Mouse (Mus musculus): ENCODE measurements around the gene Fam234b. TPM values are rescaled to one million over a fixed set of nuclear protein-coding genes. Genes with fewer than 3 reads are reported as not detected.

Gene Fam234b
- total RNA-seq (2017) = 15.9 and 26.0 TPM in 2 replicates

GRCm38 (mm10) chr6:135197921-135198532 is at the start of gene Fam234b, which contains the start of gene Hebp1:
Fam234b (plus strand) TSS chr6:135197977.
Hebp1 (minus strand) TSS chr6:135198022.
- peak; percentile 62 for ATAC-seq (replicated peaks; ENCODE audit: low read depth, poor library complexity, severe bottlenecking)

DNA sequence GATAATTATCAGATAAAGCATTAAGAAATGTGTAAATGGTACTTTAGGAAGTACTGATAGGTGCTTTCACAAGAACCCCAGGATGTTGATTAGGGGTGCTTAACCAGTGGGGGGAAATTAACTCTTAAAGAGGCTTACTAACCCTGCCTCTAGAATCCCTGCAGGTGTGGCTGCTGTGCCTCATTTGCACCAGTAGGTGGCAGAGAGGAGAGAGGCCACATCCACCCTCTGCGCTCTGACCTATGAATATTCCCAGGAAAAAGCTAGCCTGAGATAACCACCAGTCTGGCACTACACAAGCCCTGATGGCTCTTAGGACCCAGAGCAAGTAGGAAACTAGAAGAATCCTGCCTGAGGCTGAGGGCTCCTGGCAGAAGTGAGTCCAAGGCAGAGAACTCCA is 49.3 kb upstream of the Fam234b start:
- ATAC-seq (replicated peaks; ENCODE audit: low read depth, poor library complexity, severe bottlenecking) = peak; percentile 52; the same call in 1 of the 2 replicates

GRCm38 (mm10) chr6:135149175-135149574 is 48.6 kb upstream of the Fam234b start:
- ATAC-seq (replicated peaks; ENCODE audit: low read depth, poor library complexity, severe bottlenecking) = no peak

DNA sequence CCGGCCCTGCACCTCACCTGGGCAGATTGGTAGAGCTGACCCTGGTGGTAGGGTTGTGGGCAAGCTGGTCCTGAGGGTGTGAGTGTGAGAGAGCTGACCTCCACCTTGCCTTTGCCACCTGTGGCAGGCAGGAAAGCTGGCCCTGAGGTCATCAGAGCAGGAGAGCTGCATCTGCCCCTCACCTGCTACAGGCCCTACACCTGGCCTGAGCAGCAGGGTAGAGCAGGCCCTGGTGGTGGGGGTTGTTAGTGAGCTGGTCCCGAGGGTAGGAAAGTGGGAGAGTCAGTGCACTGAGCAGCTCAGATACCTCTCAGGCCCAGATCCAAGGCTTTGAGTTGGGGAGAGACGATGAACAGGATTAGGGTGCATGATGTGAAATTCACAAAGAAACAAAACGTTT is 48.1 kb upstream of the Fam234b start:
- ATAC-seq (replicated peaks; ENCODE audit: low read depth, poor library complexity, severe bottlenecking) = no peak

- peak; percentile 97 for ATAC-seq (replicated peaks; ENCODE audit: low read depth, poor library complexity, severe bottlenecking)
Observed at GRCm38 (mm10) chr6:135150311-135150710, 47.5 kb upstream of the Fam234b start.

DNA sequence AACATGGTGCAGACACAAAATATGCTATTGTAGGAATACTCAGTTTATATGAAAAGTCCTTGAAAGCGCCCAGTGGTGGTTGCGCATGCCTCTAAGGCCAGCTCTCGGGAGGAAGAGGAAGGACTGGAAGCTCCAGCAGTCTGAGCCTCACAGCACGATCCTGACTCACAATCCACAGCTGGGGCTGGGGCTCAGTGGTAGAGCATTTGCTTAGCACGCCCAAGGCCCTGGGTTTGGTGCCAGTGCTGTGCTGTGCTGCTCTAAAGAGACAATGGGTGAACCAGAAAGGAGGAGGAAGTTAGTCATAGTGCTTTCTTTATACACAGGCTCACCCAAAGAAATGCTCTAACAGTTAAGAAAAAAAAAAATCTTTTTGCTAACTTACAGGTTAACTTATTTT is 44.1 kb upstream of the Fam234b start:
- ATAC-seq (replicated peaks; ENCODE audit: low read depth, poor library complexity, severe bottlenecking) = no peak

DNA sequence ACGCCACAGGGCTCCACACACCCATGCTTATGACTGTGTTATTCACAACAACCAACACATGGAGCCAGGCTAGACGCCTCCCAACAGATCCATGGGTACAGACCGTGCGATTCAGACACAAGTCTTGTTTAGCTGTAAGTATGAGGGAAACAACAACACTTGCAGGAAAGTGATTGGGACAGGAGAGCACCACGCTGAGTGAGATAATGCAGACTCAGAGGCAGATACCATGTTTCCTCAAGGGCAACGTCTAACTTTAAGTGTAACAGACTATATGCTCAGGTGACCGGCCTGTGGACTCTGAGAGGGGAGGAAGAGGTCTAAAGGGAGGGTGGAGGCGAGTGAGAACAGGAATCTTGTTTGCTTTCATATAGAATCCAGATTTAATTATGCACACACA is 41.2 kb upstream of the Fam234b start:
- ATAC-seq (replicated peaks; ENCODE audit: low read depth, poor library complexity, severe bottlenecking) = peak; percentile 53

DNA sequence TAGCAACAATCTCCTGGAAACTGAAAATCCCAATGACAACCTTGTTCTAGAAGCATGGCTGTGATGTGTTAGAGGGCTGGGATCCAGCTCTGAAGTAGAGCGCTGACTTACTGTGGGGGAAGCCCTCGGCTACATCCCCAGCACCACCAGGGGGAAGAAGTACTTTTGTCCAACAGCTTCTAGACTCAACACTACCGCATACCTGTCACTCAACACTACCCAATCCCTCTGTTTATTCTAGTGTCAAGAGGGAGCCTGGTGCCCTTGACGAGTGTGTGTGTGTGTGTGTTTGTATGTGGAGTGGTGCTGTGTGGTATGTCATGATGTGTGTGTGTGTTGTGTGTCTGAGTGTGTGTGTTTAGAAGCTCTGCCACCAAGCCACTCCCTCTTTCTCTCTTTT is 40.3 kb upstream of the Fam234b start:
- ATAC-seq (replicated peaks; ENCODE audit: low read depth, poor library complexity, severe bottlenecking) = no peak

GRCm38 (mm10) chr6:135158509-135158908 is 39.3 kb upstream of the Fam234b start:
- ATAC-seq (replicated peaks; ENCODE audit: low read depth, poor library complexity, severe bottlenecking) = no peak

DNA sequence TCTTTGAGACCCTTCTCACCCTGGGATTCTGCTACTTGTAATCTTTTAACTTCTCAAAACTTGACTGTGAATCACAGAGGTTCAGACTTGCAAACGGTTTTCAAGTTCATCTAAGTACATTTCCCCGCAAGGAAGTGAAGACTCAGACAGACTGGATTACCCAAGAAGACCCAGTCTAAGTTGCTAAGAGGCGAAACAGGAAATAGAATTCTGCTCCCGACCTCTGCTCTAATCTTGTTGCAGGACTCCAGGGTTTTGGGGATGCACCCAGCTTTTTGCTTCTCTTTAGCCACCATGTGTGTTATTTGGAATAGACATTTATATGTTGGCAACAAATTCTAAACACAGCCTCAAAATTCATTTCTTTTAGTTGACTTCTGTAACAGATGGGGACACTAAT is 36.4 kb upstream of the Fam234b start:
- no peak for ATAC-seq (replicated peaks; ENCODE audit: low read depth, poor library complexity, severe bottlenecking)

- ATAC-seq (replicated peaks; ENCODE audit: low read depth, poor library complexity, severe bottlenecking) = no peak
Observed at GRCm38 (mm10) chr6:135162311-135162710, 35.5 kb upstream of the Fam234b start.

GRCm38 (mm10) chr6:135162861-135163260 is 34.9 kb upstream of the Fam234b start:
- peak; percentile 61 for ATAC-seq (replicated peaks; ENCODE audit: low read depth, poor library complexity, severe bottlenecking)

DNA sequence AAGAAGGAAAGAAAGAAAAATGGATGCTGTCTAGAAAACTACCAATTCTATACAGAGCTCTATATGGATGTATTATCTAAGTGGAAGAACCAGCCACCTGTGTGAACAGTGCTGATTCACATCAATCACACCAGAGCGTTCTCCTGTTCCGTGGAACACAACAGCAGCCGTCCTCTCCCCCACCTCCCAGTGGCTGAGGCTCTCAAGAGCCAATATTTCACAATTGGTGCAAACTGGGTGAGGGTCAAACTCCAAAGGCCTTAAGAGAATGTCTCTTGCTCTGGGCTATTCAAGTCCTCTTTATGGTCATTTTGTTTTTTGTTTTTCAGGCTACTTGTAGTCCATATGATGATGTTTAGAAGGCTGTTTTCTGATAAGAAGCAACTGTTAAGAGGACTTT is 32.6 kb upstream of the Fam234b start:
- no peak for ATAC-seq (replicated peaks; ENCODE audit: low read depth, poor library complexity, severe bottlenecking)

GRCm38 (mm10) chr6:135165706-135166105 is 32.1 kb upstream of the Fam234b start:
- no peak; the same call in 1 of the 2 replicates for ATAC-seq (replicated peaks; ENCODE audit: low read depth, poor library complexity, severe bottlenecking)

- no peak for ATAC-seq (replicated peaks; ENCODE audit: low read depth, poor library complexity, severe bottlenecking)
Observed at GRCm38 (mm10) chr6:135166262-135166661, 31.5 kb upstream of the Fam234b start.

DNA sequence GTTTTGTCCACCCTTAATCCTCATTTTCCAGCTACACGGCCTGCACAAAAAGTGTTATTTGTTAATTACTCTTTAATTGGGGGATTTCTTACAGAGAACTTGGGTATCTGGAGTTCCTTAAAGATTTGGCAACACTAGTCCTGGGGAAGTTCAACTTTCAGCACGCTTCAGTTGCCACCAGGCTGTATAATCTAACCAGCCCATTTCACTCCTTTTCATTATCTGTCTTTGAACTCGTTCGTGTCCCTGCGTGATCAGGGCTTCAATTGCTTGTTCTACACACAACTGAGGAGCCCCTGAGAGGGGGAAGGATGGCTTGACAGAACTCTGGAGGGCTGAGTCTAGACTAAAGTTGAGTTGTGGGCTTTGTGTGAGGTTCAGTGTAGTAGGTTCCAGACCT is 31.1 kb upstream of the Fam234b start:
- no peak for ATAC-seq (replicated peaks; ENCODE audit: low read depth, poor library complexity, severe bottlenecking)

DNA sequence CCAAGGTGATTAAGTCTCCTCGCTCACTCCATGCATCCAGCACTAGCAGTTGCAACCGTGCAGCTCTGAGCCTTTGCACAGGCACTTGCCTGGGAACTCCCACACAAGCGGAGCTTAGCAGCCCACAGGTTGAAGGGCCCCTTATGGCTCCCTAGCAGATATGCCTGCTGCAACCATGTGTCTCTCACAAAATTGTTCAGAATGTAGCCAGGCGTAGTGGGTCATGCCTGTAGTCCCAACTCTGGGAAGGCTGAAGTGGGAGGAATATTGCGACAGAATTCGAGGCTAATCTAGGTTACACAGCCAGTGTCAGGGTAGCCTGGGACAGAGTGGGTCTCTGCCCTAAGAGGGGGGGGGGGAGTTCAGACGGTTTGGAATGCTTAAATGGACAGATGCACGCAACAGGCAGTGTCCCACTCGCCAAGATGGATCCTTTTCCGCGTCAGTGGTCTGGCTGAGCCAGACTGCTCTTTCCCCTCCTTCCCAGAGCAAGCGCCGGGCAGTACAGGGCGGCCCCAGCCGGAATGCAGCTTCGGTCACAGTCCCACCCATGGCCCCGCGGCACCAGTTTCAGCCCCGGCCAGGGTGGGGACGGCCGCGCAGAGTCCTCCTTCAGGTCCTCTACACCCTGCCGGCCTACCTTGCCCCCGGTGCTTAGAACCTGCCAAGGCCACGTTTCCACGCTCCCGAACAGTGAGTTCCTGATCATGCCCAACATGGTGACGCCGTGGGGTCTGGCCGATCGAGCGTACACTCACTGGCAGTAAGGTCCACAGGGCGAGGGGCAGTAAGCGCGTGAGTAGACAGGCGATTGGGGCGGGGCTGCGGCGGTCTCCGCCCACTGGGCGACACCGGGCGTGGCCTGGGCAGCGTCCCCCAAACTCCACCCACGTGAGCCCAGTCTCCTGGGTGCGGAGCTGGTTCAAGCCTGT is 30.1 kb upstream of the Fam234b start:
- ATAC-seq (replicated peaks; ENCODE audit: low read depth, poor library complexity, severe bottlenecking) = peak; percentile 82

GRCm38 (mm10) chr6:135168471-135168870 is 29.3 kb upstream of the Fam234b start:
- ATAC-seq (replicated peaks; ENCODE audit: low read depth, poor library complexity, severe bottlenecking) = no peak

- no peak for ATAC-seq (replicated peaks; ENCODE audit: low read depth, poor library complexity, severe bottlenecking)
Observed at GRCm38 (mm10) chr6:135169246-135169645, 28.5 kb upstream of the Fam234b start.

- ATAC-seq (replicated peaks; ENCODE audit: low read depth, poor library complexity, severe bottlenecking) = no peak
Observed at GRCm38 (mm10) chr6:135171736-135172135, 26.0 kb upstream of the Fam234b start.

- no peak for ATAC-seq (replicated peaks; ENCODE audit: low read depth, poor library complexity, severe bottlenecking)
Observed at GRCm38 (mm10) chr6:135175014-135175413, 22.8 kb upstream of the Fam234b start.

Data from common myeloid progenitor, adult 5-6 weeks (primary cell).